Mouse (Mus musculus): ENCODE results near the gene Sema4g. TPM values are rescaled to one million over a fixed set of nuclear protein-coding genes. Genes with fewer than 3 reads are reported as not detected.

The Sema4g gene
- polyA plus RNA-seq, 1 experiment from 2014 or later = 4.8 TPM

DNA sequence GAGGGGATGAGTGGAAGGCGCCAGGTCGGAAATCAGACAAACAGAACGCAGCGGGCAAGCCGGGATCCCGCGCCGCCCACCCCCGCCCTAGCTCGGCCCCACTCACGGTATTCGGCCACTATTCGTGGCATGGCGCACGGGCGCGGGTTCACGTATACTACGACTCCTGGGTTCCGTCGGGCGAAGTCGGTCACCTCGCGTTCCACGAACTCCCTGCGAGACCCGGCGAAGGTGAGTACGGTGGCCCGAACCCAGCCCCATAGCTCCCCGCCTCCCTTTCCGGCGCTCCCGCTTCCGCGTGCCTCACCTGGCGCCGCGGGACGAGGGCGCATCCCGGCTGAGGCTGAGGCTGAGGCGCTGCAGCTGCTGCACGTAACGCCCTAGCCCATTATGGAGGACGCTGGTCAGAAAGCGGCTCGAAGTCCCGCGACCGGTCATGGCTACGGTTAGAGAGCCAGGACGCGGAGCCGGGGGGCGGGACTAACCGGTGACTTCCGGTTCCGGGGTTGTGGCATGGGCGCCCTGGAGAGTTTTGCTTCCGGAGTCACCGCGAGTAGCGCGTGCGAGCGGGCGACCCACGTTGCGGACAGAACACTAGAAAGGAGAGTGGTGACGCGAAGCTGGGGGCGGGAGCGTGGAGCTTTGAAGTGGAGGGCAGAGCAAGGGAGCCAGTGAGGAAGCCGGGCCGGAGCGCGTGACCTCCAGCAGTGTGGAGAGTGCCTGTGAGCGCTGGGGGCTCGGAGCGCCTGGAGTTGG lies 17.2 kb downstream of the Sema4g start, which contains the start of gene Mrpl43:
TSS of gene Mrpl43 (minus strand) at position 486 of the 756 bp plus-strand sequence.
- H3K27me3 ChIP-seq (replicated peaks; ENCODE audit: low read depth, poor library complexity, severe bottlenecking) = no peaks in the 10 kb centered on the region
- H3K27ac ChIP-seq (replicated peaks) = peak within 1 kb of the TSS; percentile 90
- under 1% methylated on average over 82 of the region's 82 CpGs for WGBS
- H3K36me3 ChIP-seq (replicated peaks) = peaks cover 77% of the 10 kb centered on the region
- no peaks in the 10 kb centered on the region for H3K9me3 ChIP-seq
- peaks cover 28% of the 10 kb centered on the region for H3K4me1 ChIP-seq
- peak within 1 kb of the TSS; percentile 97 for H3K4me3 ChIP-seq
- peak; percentile 96 for DNase-seq (ENCODE audit: low spot score)

DNA sequence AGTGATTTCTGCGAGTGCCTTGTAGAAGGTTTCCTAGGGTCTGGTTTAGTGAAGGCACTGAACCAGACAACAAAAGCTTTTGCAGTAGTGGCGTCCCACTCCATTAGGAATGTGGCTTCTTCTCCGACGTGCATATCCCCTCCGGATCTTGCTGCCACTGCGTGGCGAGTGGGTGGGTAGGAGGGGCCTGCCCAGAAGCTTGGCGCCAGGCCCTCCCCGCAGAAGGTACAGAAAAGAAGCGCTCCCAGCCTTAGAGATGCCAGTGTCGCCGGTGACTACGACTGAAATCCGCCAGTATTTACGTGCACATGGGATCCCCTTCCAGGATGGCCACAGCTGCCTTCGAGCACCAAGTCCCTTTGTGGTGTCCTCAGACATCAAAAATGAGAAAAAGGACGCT lies 18.1 kb downstream of the Sema4g start:
- peak overlapping the region; percentile 90 for H3K27ac ChIP-seq (replicated peaks)
- peaks cover 77% of the 10 kb centered on the region for H3K36me3 ChIP-seq (replicated peaks)
- 46% methylated on average over 17 of the region's 17 CpGs for whole genome bisulfite sequencing

DNA sequence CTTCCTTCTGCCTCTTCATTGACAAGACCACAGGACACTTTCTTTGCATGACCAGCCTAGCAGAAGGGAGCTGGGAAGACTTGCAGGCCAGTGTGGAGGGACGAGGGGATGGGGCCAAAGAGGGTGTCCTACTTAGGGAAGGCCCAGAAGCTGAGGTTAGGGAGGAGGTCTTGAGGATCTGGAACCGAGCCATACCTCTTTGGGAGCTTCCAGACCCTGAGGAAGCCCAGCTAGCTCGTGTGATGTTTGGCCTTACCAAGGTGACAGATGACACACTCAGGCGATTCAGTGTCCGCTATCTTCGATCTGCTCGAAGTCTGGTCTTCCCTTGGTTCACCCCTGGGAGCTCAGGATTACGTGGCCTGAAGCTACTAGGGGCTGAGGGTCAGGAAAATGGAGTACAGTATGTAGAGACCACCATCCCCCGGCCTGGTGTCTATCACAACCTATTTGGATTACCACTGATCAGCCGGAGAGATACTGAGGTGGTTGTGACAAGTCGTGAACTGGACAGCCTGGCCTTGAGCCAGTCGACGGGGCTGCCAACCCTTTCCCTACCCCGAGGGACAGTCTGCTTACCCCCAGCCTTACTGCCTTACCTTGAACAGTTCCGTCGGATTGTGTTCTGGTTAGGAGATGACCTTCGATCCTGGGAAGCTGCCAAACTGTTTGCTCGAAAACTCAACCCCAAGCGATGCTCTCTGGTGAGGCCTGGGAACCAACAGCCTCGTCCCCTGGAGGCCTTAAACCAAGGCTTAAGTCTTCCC lies 18.7 kb downstream of the Sema4g start:
- H3K36me3 ChIP-seq (replicated peaks) = peaks cover 76% of the 10 kb centered on the region
- peaks cover 32% of the 10 kb centered on the region for H3K4me1 ChIP-seq
- WGBS = 91% methylated on average over 20 of the region's 20 CpGs
- H3K9me3 ChIP-seq = no peaks in the 10 kb centered on the region
- H3K4me3 ChIP-seq = peak overlapping the region; percentile 97
- H3K27me3 ChIP-seq (replicated peaks; ENCODE audit: low read depth, poor library complexity, severe bottlenecking) = no peaks in the 10 kb centered on the region
- DNase-seq (ENCODE audit: low spot score) = no peak
- H3K27ac ChIP-seq (replicated peaks) = peak overlapping the region; percentile 90

More for the DNA sequence above, 18.1 kb downstream of the Sema4g start:
- peak overlapping the region; percentile 97 for H3K4me3 ChIP-seq
- no peak for DNase-seq (ENCODE audit: low spot score)
- no peaks in the 10 kb centered on the region for H3K27me3 ChIP-seq (replicated peaks; ENCODE audit: low read depth, poor library complexity, severe bottlenecking)
- peaks cover 28% of the 10 kb centered on the region for H3K4me1 ChIP-seq
- H3K9me3 ChIP-seq = no peaks in the 10 kb centered on the region

DNA sequence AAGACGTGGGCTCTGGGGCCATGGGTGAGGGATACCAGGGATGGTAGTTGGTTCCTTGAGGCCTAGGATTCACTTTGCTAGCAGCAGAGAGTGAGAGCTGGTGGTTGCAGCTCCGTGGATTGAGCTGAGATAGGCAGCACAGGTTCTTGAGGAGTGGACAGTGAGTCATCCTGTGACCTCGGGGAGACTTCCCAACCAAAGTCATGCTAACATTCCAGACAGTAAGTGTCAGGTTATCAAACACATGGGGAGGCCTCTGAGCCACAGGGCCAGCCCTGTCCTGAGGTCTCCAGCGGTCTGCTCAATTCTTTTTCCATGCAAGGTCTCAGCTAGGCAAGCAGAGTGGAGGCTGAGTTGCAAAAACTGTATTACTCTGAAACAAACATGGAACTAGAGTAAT lies 21.7 kb downstream of the Sema4g start:
- Histone ChIP-seq H3K27me3 (replicated peaks; ENCODE audit: low read depth, poor library complexity, severe bottlenecking) (no peaks in the 10 kb centered on the region), H3K27ac (replicated peaks) (no peak overlapping the region), H3K4me1 (peaks cover 56% of the 10 kb centered on the region), H3K9me3 (no peaks in the 10 kb centered on the region), H3K4me3 (no peak overlapping the region), H3K36me3 (replicated peaks) (peaks cover 57% of the 10 kb centered on the region)
- no peak for DNase-seq (ENCODE audit: low spot score)
- WGBS = 91% methylated on average over 4 of the region's 4 CpGs

DNA sequence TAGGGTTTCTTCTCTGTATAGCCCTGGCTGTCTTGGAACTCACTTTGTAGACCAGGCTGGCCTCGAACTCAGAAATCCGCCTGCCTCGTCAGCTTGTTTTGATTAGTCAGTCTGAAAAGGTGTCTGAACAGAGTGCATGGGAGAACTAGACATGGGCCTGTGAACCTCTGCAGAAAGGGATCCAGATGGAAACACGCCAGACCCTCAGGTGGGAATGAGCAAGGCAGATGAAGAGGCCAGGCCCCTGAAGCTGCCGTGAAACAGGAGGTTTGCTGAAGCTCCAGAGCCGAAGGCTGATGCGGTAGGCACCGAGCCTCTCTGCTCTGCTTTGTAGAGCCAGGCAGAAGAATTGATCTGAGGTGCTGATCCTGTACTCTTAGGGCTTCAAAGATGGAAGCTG lies 23.3 kb downstream of the Sema4g start:
- 86% methylated on average over 8 of the region's 8 CpGs for WGBS
- Histone ChIP-seq H3K9me3 (no peaks in the 10 kb centered on the region), H3K27ac (replicated peaks) (peak overlapping the region; percentile 98), H3K4me1 (peaks cover 63% of the 10 kb centered on the region), H3K36me3 (replicated peaks) (peaks cover 56% of the 10 kb centered on the region), H3K27me3 (replicated peaks; ENCODE audit: low read depth, poor library complexity, severe bottlenecking) (no peaks in the 10 kb centered on the region), H3K4me3 (no peak overlapping the region)
- no peak for DNase-seq (ENCODE audit: low spot score)

DNA sequence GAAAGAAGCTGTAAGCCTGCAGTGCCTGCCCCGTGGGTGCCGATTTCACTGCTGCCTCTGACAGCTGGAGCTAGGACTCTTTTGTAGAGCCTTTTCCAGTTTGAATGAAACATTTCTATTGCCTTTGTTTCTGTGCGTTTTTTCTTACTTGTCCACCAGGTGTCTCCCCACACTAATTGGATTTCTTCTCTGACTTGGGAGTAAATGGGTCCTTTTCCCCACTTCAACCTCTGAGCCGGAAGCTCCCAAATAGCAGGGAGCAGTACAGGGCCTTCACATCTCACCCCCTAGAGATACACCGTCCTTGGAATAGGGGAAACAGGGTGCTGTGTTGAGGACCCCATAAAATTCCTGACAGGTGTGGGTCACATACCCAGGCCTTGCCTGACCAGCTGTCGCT lies 23.7 kb downstream of the Sema4g start:
- Histone ChIP-seq H3K4me1 (peaks cover 61% of the 10 kb centered on the region), H3K36me3 (replicated peaks) (peaks cover 51% of the 10 kb centered on the region), H3K9me3 (no peaks in the 10 kb centered on the region), H3K4me3 (no peak overlapping the region), H3K27ac (replicated peaks) (peak overlapping the region; percentile 98), H3K27me3 (replicated peaks; ENCODE audit: low read depth, poor library complexity, severe bottlenecking) (no peaks in the 10 kb centered on the region)
- 49% methylated on average over 6 of the region's 6 CpGs for WGBS
- DNase-seq (ENCODE audit: low spot score) = peak; percentile 21

DNA sequence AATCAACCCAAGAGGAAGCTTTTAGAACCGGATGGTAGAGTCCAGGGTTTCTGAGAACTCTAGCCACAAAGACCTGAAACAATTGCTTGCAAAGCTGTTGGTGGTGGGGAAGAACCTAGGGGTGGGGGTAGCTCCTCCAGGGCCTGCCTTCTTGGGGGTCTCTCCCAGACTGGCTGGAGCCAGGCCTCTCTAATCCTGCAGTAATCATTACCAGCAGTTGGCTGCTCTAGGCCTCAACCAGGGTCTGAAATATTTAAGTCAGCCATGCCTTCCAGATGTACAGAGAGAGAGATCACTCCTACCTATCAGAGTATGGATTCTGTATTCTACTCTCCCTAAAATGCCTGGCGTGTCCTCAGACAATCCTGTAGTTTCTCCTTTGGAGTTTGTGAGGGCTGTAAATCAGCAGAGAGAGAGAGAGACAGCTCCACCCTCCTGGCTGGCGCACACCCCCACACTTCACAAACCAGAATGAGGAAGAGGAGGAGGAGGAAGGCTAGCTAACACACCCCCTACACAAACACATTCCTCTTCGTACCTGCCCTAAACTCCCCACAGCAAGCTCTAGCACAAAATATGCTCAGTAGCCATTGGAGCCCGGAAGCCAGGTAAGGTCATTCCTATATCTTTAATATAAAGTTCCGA lies 24.8 kb downstream of the Sema4g start:
- Histone ChIP-seq H3K36me3 (replicated peaks) (peaks cover 41% of the 10 kb centered on the region), H3K27ac (replicated peaks) (peak overlapping the region; percentile 98), H3K27me3 (replicated peaks; ENCODE audit: low read depth, poor library complexity, severe bottlenecking) (no peaks in the 10 kb centered on the region), H3K4me1 (peaks cover 58% of the 10 kb centered on the region), H3K9me3 (no peaks in the 10 kb centered on the region), H3K4me3 (peak overlapping the region; percentile 87; the same call in 1 of the 2 replicates)
- 55% methylated on average over 6 of the region's 6 CpGs for WGBS
- DNase-seq (ENCODE audit: low spot score) = peak; percentile 67

DNA sequence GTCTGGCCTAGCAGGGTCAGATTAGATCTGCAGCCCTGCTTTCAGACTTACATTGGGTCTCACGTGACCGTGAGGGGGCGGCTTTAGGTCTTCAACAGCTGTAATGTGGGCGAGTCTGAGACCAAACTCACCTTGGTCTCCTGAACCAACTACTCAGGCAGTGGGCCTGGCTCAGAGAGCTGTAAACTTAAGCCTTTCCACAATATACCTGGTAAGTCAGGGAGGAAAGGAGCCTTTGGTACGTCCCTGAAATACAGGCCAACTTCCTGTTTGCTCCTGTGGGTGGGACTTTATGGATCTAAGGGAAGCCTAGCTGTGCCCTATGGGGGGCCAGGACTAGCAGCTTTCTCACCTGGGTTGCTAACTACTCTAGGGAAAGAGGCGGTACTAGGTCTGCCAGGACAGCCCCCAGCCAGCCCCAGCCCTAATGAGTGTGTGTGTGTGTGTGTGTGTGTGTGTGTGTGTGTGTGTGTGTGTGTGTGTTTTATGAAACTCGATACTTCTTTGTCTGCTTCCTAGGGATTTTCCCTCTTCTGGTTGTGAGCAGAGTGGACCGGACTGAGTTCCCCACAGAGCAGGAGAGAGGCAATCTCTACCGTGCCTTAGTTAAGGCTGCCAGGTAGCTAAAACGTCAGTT lies 25.6 kb downstream of the Sema4g start, which contains the start of gene Lzts2:
TSS of gene Lzts2 (plus strand) at position 80 of the 637 bp plus-strand sequence.
- peak within 1 kb of the TSS; percentile 98 for H3K27ac ChIP-seq (replicated peaks)
- no peaks in the 10 kb centered on the region for H3K27me3 ChIP-seq (replicated peaks; ENCODE audit: low read depth, poor library complexity, severe bottlenecking)
- 6% methylated on average over 10 of the region's 10 CpGs for WGBS
- H3K9me3 ChIP-seq = no peaks in the 10 kb centered on the region
- peaks cover 34% of the 10 kb centered on the region for H3K36me3 ChIP-seq (replicated peaks)
- DNase-seq (ENCODE audit: low spot score) = peak; percentile 69
- H3K4me1 ChIP-seq = peaks cover 62% of the 10 kb centered on the region
- H3K4me3 ChIP-seq = peak within 1 kb of the TSS; percentile 87

DNA sequence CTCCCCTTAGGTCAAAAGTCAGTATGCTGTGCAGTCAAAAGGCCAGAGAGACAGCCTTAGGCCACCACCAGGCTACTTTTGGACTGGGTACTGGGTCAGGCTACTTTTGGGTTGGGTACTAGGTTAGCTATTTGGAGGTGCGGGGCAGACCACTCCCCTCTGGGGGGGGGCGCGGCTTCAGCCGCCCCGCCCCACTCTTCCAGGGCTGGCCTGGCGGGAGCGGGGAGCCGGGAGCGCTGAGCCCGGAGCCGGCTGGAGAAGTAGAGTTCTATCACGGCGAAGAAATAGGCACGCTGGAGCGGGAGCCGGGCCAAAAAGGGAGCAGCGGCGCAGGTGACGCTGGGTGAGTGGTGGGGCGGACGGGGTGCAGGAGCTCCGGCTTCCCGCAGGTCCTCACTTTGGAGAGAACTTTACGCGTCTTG lies 26.1 kb downstream of the Sema4g start:
- WGBS = under 1% methylated on average over 25 of the region's 25 CpGs
- peak overlapping the region; percentile 87 for H3K4me3 ChIP-seq
- H3K9me3 ChIP-seq = no peaks in the 10 kb centered on the region
- peak overlapping the region; percentile 98 for H3K27ac ChIP-seq (replicated peaks)
- H3K4me1 ChIP-seq = peaks cover 67% of the 10 kb centered on the region
- peak; percentile 69 for DNase-seq (ENCODE audit: low spot score)
- H3K36me3 ChIP-seq (replicated peaks) = peaks cover 33% of the 10 kb centered on the region
- no peaks in the 10 kb centered on the region for H3K27me3 ChIP-seq (replicated peaks; ENCODE audit: low read depth, poor library complexity, severe bottlenecking)

DNA sequence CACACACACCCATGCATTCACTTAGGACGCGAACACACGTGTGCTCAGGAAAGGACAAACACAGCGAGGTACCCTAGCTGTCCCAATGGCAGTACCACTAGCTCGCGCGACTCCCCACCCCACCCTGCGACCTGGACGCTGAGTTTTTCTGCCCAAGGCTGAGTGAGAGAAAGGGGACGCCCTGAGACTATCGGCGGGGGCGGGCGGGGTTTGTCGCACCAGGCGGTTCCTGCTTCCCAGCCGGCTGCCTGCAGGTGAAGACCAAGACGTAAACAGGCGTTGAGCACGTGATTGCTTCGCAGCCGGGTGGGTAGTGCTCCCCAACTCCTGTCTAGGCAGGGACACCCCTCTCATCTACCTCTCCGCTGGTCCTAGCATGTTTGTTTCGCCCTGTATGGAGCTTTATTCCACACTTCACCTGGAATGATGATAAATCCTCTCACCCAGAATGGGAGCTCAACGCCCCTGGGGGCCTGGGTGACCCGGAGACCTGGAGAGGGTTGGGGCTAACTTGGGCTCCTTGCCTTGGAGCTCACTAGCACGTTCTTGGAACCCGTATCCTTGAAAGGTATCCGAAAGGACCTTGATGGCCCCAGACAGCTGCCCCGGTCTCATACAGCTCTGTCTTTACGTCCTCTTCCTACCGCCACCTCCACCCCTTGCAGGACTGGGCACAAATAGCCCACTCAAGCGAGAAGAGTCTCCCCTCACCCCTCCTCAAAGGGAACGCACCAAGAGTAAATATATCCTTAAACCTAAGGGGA lies 26.8 kb downstream of the Sema4g start:
- Histone ChIP-seq H3K4me3 (peak overlapping the region; percentile 87), H3K9me3 (no peaks in the 10 kb centered on the region), H3K27ac (replicated peaks) (peak overlapping the region; percentile 98), H3K4me1 (peaks cover 74% of the 10 kb centered on the region), H3K36me3 (replicated peaks) (peaks cover 32% of the 10 kb centered on the region), H3K27me3 (replicated peaks; ENCODE audit: low read depth, poor library complexity, severe bottlenecking) (no peaks in the 10 kb centered on the region)
- WGBS = under 1% methylated on average over 34 of the region's 34 CpGs
- peak; percentile 71 for DNase-seq (ENCODE audit: low spot score)

DNA sequence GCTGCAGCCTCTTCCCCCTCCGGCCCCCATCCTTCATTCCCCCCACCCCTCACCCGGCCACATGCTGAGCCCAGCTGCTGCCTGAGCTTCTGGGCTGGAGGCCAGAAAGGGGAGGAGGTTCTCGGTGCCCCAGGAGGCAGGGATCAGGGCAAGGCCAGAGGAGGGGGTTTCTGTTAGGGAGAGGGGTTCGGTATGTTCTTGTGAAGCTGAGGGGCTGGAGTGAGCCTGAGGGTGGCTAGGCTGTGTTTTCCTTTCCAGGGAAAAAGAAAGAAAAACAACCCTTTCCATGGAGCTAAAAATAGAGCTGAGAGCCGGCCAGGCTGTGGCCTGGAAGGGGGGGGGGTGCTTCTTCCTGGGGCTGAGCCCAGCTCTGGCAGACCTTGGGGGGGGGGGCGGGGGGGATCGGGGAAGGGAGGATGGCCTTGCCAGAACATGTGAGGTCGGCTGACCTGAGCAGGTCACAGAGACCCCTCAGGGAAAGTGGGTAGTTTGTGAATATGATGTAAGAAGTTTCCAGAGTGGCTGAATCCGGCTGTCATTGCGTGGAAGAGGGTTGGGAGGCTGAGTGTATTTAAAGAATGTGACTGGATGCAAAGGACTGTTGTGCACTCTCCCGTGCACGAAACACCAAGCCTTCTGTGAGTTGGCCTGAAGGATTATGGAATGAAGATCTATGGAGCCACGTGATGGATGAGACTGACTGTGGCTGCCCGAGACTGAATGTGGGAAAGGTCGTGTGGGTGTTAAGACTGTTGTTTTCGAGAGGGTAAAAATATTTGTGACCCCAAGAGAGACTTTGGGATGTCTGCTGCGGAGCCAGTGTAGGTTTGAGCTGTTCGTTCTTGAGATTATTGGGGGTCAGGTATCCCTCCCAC lies 27.7 kb downstream of the Sema4g start:
- WGBS = 1% methylated on average over 18 of the region's 18 CpGs
- no peaks in the 10 kb centered on the region for H3K9me3 ChIP-seq
- DNase-seq (ENCODE audit: low spot score) = peak; percentile 80
- H3K4me3 ChIP-seq = peak overlapping the region; percentile 87
- H3K27me3 ChIP-seq (replicated peaks; ENCODE audit: low read depth, poor library complexity, severe bottlenecking) = no peaks in the 10 kb centered on the region
- H3K4me1 ChIP-seq = peaks cover 83% of the 10 kb centered on the region
- peaks cover 32% of the 10 kb centered on the region for H3K36me3 ChIP-seq (replicated peaks)
- peak overlapping the region; percentile 98 for H3K27ac ChIP-seq (replicated peaks)

Measured in embryonic facial prominence, embryonic 10.5 days (tissue).